Mouse (Mus musculus): Measurements from ENCODE around the gene Polr3e.
A peak's percentile ranks its signal among the peaks of the same experiment; 100 is the strongest.
"Not testable (repeated sequence)": the region's sequence is repeated elsewhere in the genome, so short reads cannot be mapped to it uniquely, and the experiment has no call there.

The Polr3e gene

GRCm38 (mm10) chr7:120917592-120918461, at the start of gene Polr3e:
Polr3e (plus strand) TSS chr7:120917744.
- DNase-seq: peak; percentile 98

- DNase-seq: no peak
Observed at GRCm38 (mm10) chr7:120869883-120870282, 47.7 kb upstream of the Polr3e start.

GRCm38 (mm10) chr7:120870431-120871008, 47.0 kb upstream of the Polr3e start:
- DNase-seq: no peak

- DNase-seq: no peak
Observed at GRCm38 (mm10) chr7:120873083-120873482, 44.5 kb upstream of the Polr3e start.

GRCm38 (mm10) chr7:120874021-120874420, 43.5 kb upstream of the Polr3e start:
- no peak for DNase-seq

GRCm38 (mm10) chr7:120874764-120875539, 42.6 kb upstream of the Polr3e start:
- no peak for DNase-seq

GRCm38 (mm10) chr7:120875540-120876388, 41.8 kb upstream of the Polr3e start:
- no peak for DNase-seq

- DNase-seq: no peak
Observed at GRCm38 (mm10) chr7:120878271-120878670, 39.3 kb upstream of the Polr3e start.

- no peak for DNase-seq
Observed at GRCm38 (mm10) chr7:120879972-120880371, 37.6 kb upstream of the Polr3e start.

- no peak for DNase-seq
Observed at GRCm38 (mm10) chr7:120880770-120881169, 36.8 kb upstream of the Polr3e start.

GRCm38 (mm10) chr7:120881451-120881850, 36.1 kb upstream of the Polr3e start:
- no peak for DNase-seq

GRCm38 (mm10) chr7:120882674-120883073, 34.9 kb upstream of the Polr3e start:
- DNase-seq: no peak

GRCm38 (mm10) chr7:120883523-120884290, 33.8 kb upstream of the Polr3e start:
- peak; percentile 35 for DNase-seq

- no peak for DNase-seq
Observed at GRCm38 (mm10) chr7:120884746-120885145, 32.8 kb upstream of the Polr3e start.

GRCm38 (mm10) chr7:120893123-120893522, 24.4 kb upstream of the Polr3e start:
- no peak for DNase-seq

- DNase-seq: no peak
Observed at GRCm38 (mm10) chr7:120897054-120897453, 20.5 kb upstream of the Polr3e start.

- no peak for DNase-seq
Observed at GRCm38 (mm10) chr7:120897711-120898335, 19.7 kb upstream of the Polr3e start.

- DNase-seq: no peak
Observed at GRCm38 (mm10) chr7:120900191-120900590, 17.4 kb upstream of the Polr3e start.

- peak; percentile 51 for DNase-seq
Observed at GRCm38 (mm10) chr7:120901701-120902100, 15.8 kb upstream of the Polr3e start.

- no peak for DNase-seq
Observed at GRCm38 (mm10) chr7:120902931-120903330, 14.6 kb upstream of the Polr3e start.

GRCm38 (mm10) chr7:120910172-120910571, 7.4 kb upstream of the Polr3e start:
- DNase-seq: not testable (repeated sequence)
